Mouse (Mus musculus): ENCODE results near the gene Inka2.

Gene Inka2

DNA sequence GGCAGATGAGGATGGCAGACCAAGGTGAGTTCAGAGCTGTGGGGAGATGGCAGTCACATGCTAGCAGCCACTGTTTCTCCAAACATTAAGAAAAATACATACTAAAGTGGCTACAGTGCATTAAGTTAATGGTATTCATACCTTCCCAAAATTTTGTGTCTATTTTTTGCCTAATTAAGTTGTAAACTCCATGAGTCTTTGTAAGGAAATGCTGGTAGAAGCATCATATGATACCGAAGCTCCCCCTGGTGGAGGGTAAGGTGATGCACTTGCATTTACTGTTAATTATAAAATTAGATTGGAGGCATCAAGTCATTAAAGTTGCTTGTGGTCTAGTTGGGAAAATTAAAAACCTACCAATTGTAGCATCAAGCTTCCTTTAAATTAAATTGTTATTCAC, 21.6 kb downstream of the Inka2 start:
- DNase-seq (ENCODE audit: low spot score), result peak; percentile 61

DNA sequence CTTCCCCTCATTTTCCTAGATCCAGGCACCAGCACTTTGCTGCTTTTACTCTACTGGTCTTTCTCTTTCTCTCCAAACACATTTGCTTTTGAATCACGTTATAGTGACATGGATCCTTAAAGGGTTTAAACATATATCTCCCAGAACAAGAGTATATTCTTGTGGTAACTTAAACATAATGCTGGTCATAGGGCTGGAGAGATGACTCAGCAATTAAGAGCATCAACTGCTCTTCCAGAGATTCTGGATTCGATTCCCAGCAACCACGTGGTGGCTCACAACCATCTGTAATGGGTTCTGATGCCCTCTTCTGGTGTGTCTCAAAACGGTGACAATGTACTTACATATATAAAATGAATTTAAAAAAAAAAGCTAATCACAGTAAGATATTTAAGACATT, 28.0 kb downstream of the Inka2 start:
- DNase-seq (ENCODE audit: low spot score), result no peak

DNA sequence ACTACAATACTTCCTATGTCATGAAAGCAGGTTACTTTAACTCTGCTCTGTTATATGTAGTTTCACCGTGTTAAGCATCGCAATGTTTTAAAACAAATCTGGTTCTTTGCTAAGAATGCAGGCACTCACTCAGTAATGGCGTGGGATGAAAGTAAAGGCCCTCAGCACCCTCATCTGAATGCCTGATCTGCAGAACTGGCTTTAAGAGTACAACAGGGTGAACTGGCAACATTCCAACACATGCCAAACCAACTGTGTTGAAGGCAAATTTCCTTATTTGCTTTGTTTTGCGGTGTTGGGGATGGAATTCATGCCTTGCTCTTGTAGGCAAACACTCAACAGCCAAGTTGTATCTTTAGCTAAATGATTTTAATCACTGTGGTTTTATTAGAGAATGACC, 29.1 kb downstream of the Inka2 start:
- DNase-seq (ENCODE audit: low spot score), result peak; percentile 50

DNA sequence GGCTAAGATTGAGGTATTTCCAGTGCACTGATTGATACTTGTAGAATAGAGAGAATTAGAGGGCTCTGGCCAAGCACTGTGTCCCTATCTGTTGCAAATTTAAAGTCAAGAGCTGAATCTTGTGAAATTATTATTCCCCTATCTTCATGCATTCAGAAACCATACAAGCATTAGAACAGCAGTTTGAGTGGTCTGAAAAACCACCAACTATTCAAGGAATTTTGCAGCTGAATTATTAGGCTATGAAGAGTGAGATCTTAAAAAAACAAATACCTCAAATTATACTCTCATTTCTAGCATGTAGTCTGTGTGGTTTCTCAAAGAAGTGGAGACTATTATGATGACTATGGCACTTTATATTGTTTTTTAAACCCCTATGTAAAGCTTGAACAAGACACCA, 30.9 kb downstream of the Inka2 start:
- DNase-seq (ENCODE audit: low spot score), result no peak

DNA sequence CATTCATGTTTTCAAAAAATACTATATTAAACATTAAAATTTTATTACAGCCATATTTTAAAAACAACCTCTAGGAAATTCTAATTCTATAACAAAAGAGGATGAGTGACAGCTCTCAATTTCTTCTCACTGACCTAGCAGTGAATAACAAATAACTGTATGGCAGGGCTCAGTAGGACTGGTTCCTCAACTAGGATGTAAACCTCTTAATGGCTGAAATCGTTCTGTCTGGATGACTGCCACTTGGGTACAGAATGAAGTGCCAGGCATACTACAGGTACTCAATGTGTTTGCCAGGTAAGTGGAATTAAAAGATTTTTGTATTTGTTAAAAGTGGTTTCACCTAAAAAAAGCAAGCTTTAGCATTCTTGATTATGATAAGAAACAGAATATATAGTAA, 31.7 kb downstream of the Inka2 start:
- DNase-seq (ENCODE audit: low spot score), result no peak

DNA sequence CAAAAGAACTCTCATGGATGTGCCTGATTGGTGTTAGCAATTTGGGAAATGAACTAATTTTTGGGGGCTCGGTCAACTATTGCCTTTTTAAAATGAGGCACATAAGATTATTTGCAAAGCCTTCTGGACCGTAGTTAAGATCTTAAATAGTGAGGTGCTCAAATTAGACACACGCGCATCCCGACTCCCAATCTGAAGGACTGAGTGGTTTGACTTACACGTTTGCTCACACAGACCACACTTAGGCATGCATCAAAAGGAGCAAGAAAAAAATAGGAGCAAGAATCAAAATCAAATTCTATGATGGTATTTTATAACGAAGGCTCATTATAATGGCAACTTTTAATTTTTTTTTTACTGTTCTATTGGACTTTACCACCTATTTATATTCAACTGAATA, 32.7 kb downstream of the Inka2 start:
- no peak for DNase-seq (ENCODE audit: low spot score)

- DNase-seq (ENCODE audit: low spot score), result no peak
These were observed 33.3 kb downstream of the Inka2 start for GRCm38 (mm10) chr3:105737666-105738065.

GRCm38 (mm10) chr3:105746542-105746941, 42.1 kb downstream of the Inka2 start:
- DNase-seq (ENCODE audit: low spot score), result no peak

DNA sequence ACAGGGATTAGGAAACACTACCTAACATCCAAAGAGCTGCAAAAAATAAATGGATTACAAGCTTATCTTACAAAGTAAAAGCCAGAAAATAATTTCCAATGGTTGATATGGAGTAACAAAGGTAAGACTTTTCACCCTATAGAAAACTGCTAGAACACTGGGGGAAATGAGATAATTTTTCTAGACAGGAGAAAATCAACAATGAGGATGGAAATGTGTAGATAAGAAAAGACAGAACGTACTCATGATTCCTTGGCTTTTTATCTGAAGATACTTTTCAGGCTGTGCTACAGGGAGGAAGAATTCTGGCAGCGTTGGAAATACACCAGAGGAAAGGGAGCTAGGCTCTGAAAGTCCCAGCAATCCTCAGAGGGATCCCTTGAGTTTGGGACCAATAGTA, 46.4 kb downstream of the Inka2 start:
- DNase-seq (ENCODE audit: low spot score), result no peak

GRCm38 (mm10) chr3:105754184-105754583, 49.8 kb downstream of the Inka2 start:
- DNase-seq (ENCODE audit: low spot score), result no peak

DNA sequence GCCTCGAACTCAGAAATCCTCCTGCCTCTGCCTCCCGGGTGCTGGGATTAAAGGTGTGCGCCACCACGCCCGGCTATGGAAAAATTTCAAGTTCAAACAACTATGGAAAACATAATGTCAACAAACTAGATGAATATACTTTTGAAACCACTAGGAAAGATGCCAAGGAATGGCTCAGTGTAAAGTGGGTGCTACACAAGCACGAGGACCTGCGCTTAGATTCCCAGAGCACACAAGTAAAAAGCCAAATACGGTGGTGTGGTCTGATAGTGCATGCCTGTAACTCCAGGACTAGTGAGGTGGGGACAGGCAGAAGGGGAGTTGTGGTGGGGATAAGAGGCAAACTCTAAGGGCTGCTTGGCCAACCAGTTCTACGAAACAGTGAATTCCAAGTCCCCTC, 50.7 kb downstream of the Inka2 start:
- DNase-seq (ENCODE audit: low spot score), result no peak

DNA sequence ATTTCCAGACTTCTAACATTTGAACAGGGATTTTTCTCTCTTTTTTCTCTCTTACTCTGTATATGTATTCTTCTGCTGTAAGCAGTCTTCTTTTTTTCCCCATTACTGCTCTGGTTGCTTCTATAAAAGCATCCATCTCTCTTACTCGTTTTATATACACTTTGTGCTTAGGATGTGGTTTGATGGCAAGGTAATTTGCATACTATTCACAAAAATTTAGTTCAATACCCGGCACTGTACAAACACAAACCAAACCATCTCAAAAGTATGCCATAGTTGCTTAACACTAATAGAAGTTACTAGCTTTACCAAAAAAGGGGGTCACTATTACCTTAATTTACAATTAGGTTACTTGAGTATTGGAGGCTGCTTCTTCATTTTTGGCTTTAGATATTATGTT, 52.1 kb downstream of the Inka2 start:
- no peak for DNase-seq (ENCODE audit: low spot score)

- no peak for DNase-seq (ENCODE audit: low spot score)
These were observed 53.1 kb downstream of the Inka2 start for GRCm38 (mm10) chr3:105757323-105758083.

DNA sequence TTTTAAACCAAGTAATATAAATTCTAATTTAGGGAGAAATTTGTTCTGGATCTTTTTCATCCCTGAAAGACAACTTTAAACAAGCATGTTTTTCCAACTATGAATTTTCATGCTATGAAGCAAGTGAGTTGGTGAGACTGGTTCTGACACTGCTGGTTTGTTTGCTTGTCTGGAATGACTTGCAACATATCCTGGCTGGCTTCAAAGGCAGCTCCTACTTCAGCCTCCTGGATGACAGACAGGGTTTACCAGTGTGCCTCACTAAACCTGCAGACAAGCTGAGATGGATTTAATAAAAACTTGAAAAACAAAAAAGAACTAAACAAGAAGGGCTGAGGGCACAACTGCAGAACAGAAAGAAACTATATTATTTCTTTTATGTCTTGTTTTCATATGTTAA, 53.7 kb downstream of the Inka2 start:
- DNase-seq (ENCODE audit: low spot score), result no peak

GRCm38 (mm10) chr3:105758658-105759057, 54.3 kb downstream of the Inka2 start:
- DNase-seq (ENCODE audit: low spot score), result no peak

DNA sequence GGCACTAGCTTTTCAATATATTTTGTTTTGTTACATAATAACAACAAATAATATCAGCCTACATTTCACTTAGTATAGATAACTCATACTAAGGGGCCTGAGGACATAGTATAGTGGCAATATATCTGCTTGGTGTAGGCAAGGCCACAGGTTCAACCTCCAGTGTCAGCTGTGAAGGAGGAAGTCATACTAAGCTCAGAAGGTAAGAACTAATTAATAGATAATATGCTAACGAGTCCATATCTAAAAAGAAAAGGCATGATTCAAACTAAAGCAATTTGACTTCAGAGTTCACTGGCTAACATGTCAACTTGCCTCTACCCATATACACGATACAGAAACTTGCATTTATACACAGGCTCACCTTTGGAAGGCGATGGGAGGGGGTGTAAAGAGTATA, 55.7 kb downstream of the Inka2 start:
- DNase-seq (ENCODE audit: low spot score), result no peak

DNA sequence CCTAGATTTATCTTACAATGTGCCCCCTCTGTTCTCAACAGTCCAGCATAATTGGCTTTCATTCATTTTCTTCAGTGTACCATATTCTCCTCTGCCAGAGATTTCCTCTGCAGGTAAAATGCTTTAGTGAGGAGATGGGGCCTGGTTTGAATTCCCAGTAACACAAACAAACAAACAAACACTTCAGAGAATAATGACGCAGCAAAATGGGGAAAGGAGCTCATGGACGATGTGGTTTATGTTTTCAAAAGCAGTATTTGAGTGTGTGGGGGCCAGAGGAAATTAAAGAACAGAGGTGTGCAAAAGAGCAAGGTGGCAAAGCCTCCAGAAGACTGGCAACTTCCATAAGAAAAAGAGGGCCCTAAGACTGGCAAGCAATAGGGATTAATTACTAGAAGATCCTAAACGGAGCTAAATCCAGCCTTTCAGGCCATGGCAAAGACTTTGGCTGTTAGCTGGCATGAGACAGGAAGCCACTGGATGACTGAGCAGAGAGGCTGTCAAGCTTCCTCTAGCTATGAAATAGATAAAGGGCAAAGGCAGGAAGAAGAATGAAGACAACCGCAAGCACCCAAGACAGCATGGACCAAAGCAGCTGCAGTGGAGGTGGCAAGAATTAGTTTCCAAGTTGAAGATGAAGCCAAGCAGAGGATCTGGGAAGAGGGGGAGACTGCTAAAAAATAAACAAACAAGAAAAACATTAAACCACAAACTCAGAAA, 58.9 kb downstream of the Inka2 start:
- DNase-seq (ENCODE audit: low spot score), result no peak

- no peak for DNase-seq (ENCODE audit: low spot score)
These were observed 64.1 kb downstream of the Inka2 start for GRCm38 (mm10) chr3:105768529-105768928.

GRCm38 (mm10) chr3:105769380-105769779, 65.0 kb downstream of the Inka2 start:
- no peak for DNase-seq (ENCODE audit: low spot score)

All from urinary bladder, postnatal 14 days (tissue).